Mouse (Mus musculus) ES-E14 (cell line): ENCODE data around the gene Mrps18b. TPM values are rescaled to one million over a fixed set of nuclear protein-coding genes. Genes with fewer than 3 reads are reported as not detected.

Experiments used
- DNase-seq: peaks from one replicate; pipeline ENCODE4 v3.0.0-alpha.2; 2013; ENCODE audit warnings: low read depth, low spot score
- H3K27ac ChIP-seq: 2 replicates; pipeline ENCODE4 v1.5.1; 2012; ENCODE audit warnings: low read depth, mild to moderate bottlenecking, low read length, moderate library complexity, mixed read lengths; ENCODE audit not compliant: poor library complexity, insufficient read depth, severe bottlenecking
- H3K36me3 ChIP-seq: 2 replicates; pipeline ENCODE4 v1.6.1; 2012; ENCODE audit warnings: mild to moderate bottlenecking, low read length, moderate library complexity, mixed read lengths; ENCODE audit not compliant: control insufficient read depth, poor library complexity, insufficient read depth, severe bottlenecking
- H3K4me1 ChIP-seq, 2 experiments: fragments of 150-350 bp in 1 of 2; sonication (generic) in 1 of 2; 2 replicates each; pipeline ENCODE4 v1.6.1; 2012; ENCODE audit warnings: low read length in 2 of 2, mild to moderate bottlenecking in 1 of 2, mixed read lengths in 1 of 2; ENCODE audit not compliant: control insufficient read depth in 2 of 2, insufficient read depth in 2 of 2, poor library complexity in 1 of 2
- H3K4me3 ChIP-seq, 2 experiments: fragments of 150-350 bp in 1 of 2; sonication (generic) in 1 of 2; 2 replicates each; pipeline ENCODE4 v1.5.1; 2012; ENCODE audit warnings: low read length in 2 of 2, low read depth in 1 of 2, mild to moderate bottlenecking in 1 of 2, mixed read lengths in 1 of 2; ENCODE audit not compliant: insufficient read depth in 1 of 2, poor library complexity in 1 of 2, severe bottlenecking in 1 of 2
- H3K9ac ChIP-seq: 2 replicates; pipeline ENCODE4 v1.6.1; 2012; ENCODE audit warnings: low read depth, mild to moderate bottlenecking, low read length, mixed read lengths; ENCODE audit not compliant: poor library complexity, insufficient read depth, severe bottlenecking
- H3K9me3 ChIP-seq: fragments of 150-350 bp; sonication (generic); 2 replicates; pipeline ENCODE4 v1.6.1; 2012; ENCODE audit warnings: low read depth, mild to moderate bottlenecking, low read length; ENCODE audit not compliant: control insufficient read depth, insufficient read depth
- CHD2 ChIP-seq: IDR thresholded peaks from 2 replicates; pipeline ENCODE4 v1.6.1; 2014; ENCODE audit warnings: mild to moderate bottlenecking, low read depth, low read length, inconsistent platforms
- HCFC1 ChIP-seq: IDR thresholded peaks from 2 replicates; pipeline ENCODE4 v1.6.1; 2012; ENCODE audit warnings: low read length, inconsistent platforms, borderline replicate concordance; ENCODE audit not compliant: insufficient read depth
- MAFK ChIP-seq: IDR thresholded peaks from 2 replicates; pipeline ENCODE4 v1.6.1; 2014; ENCODE audit warnings: mild to moderate bottlenecking, low read depth, low read length, inconsistent platforms; ENCODE audit not compliant: insufficient read depth
- ZC3H11A ChIP-seq: IDR thresholded peaks from 2 replicates; pipeline ENCODE4 v1.6.1; 2012; ENCODE audit warnings: low read depth, mild to moderate bottlenecking, inconsistent platforms, low read length, borderline replicate concordance
- ZNF384 ChIP-seq: IDR thresholded peaks from 2 replicates; pipeline ENCODE4 v1.6.1; 2012; ENCODE audit warnings: low read depth, low read length, inconsistent platforms
- in situ Hi-C, 2 experiments: fragments of 600-800 bp; cut with MboI; formaldehyde crosslinking; loops; one replicate each; pipeline ENCODE4 v1.15.1; 2025; ENCODE audit warnings: low sequenced_read_pairs in 2 of 2, inconsistent platforms in 1 of 2; ENCODE audit not compliant: unreplicated experiment in 2 of 2
- total RNA-seq: library from RNA; depleted of rRNA; stranded (reverse); fragments of 300-350 nt; gene quantifications from 2 replicates; pipeline ENCODE4 v1.2.3, GENCODE M21; 2012

The Mrps18b gene
- total RNA-seq, 1 experiment = 189 TPM

DNA sequence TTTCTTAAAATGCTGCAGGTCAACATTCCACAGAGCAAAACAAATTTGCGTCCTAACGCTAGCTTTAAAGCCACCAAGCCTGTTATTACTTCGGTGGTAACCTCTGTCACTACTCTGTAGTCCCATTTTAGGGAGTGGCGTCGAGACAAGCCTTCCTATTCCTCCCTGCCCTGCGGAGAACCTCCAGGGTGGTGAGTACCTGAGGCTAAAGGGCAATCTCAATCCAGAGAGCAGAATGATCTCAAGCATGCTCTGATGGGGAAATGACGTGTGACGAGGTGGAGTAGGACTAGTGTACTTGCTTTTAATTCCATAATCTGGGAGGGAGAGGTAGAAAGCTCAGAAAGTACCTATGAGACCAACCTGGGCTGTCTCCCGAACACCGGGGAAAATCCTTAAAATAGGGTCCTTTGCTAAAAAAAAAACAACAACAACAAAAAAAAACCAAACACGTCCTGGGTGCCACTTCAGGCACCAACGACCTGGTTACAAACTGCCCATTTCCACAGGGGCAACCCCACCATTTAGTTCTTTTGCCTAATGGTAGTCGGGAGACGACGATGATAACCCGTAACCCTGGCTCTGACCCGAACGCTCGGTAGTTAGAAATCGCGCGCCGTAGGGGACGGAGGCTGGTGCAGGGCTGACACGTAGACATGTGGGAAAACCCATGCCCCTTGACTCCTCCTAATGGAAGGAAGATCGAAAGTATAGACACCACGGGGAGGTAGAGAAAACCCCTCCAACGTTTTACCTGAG, 472 bp downstream of the Mrps18b start:
- Histone ChIP-seq H3K9ac (peak overlapping the region; percentile 92), H3K9me3 (no peaks in the 10 kb centered on the region), H3K27ac (peak overlapping the region; percentile 98), H3K4me3 (peak overlapping the region; percentile 78 to 93), H3K4me1 (peaks cover 0 to 10% of the 10 kb centered on the region in 2 experiments; a peak in 2 of 4 replicates), H3K36me3 (peaks cover 37% of the 10 kb centered on the region)
- in situ Hi-C loops = no loop called here
- TF ChIP-seq ZC3H11A (no peak), CHD2 (no peak), MAFK (no peak), HCFC1 (no peak), ZNF384 (no peak)
- no peak for DNase-seq

DNA sequence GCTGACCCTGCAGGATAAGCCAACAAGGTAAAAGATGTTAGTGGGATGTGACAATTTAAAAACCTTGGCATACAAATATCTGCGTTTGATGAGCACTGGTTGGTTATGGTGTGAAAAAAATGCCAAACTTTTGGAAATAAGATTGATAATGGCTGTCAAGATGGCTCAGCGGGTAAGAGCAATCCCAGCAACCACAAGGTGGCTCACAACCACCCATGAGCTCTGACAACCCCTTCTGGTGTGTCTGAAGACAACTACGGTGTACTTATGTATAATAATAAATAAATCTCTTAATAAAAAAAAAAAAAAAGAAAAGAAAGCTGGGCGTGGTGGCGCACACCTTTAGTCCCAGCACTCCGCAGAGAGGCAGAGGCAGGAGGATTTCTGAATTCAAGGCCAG, 1.2 kb downstream of the Mrps18b start:
- no peaks in the 10 kb centered on the region for H3K9me3 ChIP-seq
- TF ChIP-seq ZNF384 (no peak), HCFC1 (no peak), MAFK (no peak), CHD2 (no peak), ZC3H11A (no peak)
- H3K27ac ChIP-seq = no peak overlapping the region
- in situ Hi-C loops = no loop called here
- no peak for DNase-seq
- peaks cover 0 to 10% of the 10 kb centered on the region in 2 experiments; a peak in 2 of 4 replicates for H3K4me1 ChIP-seq
- peak overlapping the region; percentile 92; the same call in 1 of the 2 replicates for H3K9ac ChIP-seq
- peaks cover 39% of the 10 kb centered on the region for H3K36me3 ChIP-seq
- peak overlapping the region; percentile 78 to 93; a peak in 3 of 4 replicates for H3K4me3 ChIP-seq

- peaks cover 0 to 11% of the 10 kb centered on the region in 2 experiments; a peak in 1 of 4 replicates for H3K4me1 ChIP-seq
- H3K36me3 ChIP-seq = peaks cover 25% of the 10 kb centered on the region
- H3K4me3 ChIP-seq = peak within 1 kb of the TSS; percentile 70 to 87
- in situ Hi-C loops = no loop called here
- TF ChIP-seq HCFC1 (no peak), ZC3H11A (no peak), ZNF384 (no peak), MAFK (no peak), CHD2 (no peak)
- peak; percentile 95 for DNase-seq
- H3K9me3 ChIP-seq = no peaks in the 10 kb centered on the region
- peak within 1 kb of the TSS; percentile 72 for H3K9ac ChIP-seq
- peak within 1 kb of the TSS; percentile 58; the same call in 1 of the 2 replicates for H3K27ac ChIP-seq
These were observed 6.2 kb downstream of the Mrps18b start, which contains the start of gene Atat1 for GRCm38 (mm10) chr17:35909919-35910369. Atat1 (minus strand) TSS chr17:35910075.

- H3K36me3 ChIP-seq = peaks cover 22% of the 10 kb centered on the region
- peak; percentile 54 for DNase-seq
- in situ Hi-C loops = no loop called here
- peak overlapping the region; percentile 72 for H3K9ac ChIP-seq
- H3K4me1 ChIP-seq = peaks cover 0 to 9% of the 10 kb centered on the region in 2 experiments; a peak in 1 of 4 replicates
- TF ChIP-seq MAFK = no peak
- TF ChIP-seq HCFC1 = no peak
- peak; percentile 24; the same call in 1 of the 2 replicates for TF ChIP-seq CHD2
- TF ChIP-seq ZNF384 = no peak
- no peak for TF ChIP-seq ZC3H11A
- no peaks in the 10 kb centered on the region for H3K9me3 ChIP-seq
- peak overlapping the region; percentile 58; the same call in 1 of the 2 replicates for H3K27ac ChIP-seq
- H3K4me3 ChIP-seq = peak overlapping the region; percentile 70 to 87
These were observed 6.8 kb downstream of the Mrps18b start for GRCm38 (mm10) chr17:35909186-35909918.
